Mouse (Mus musculus) cerebellum, adult 2 months (tissue): ENCODE results near the gene Pgf.

Experiments
- CTCF ChIP-seq: fragments of 200-500 bp; IDR thresholded peaks from 2 replicates; pipeline ENCODE4 v1.5.1; 2011; ENCODE audit warnings: low read depth, mild to moderate bottlenecking, control low read depth, low read length, moderate library complexity, borderline replicate concordance; ENCODE audit not compliant: insufficient read depth
- POLR2A ChIP-seq: fragments of 200-500 bp; IDR thresholded peaks from 2 replicates; pipeline ENCODE4 v1.6.1; 2011; ENCODE audit warnings: low read length, control low read depth, borderline replicate concordance; ENCODE audit not compliant: insufficient read depth

DNA sequence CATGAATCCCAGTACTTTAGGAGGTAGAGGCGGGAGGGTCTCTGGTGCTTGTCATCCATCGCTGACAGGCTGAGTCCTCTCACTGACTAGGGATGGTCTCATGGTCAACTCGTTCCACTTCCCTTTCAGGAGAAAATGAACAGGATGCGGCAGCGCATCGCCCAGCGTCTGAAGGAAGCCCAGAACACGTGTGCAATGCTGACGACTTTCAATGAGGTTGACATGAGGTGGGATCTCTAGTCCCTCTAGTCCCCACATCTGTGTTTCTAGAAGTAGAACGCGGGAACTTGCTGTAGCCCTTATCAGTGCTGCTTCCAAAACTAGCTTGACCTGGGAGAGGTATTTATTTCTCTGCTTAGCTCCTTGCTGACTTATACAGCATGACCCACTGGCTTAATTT is 53.9 kb downstream of the Pgf start:
- TF ChIP-seq POLR2A (no peak), CTCF (no peak)
